Mouse (Mus musculus) cerebellum, adult 8-10 months (tissue): ENCODE measurements around the gene Nav1.
A peak's percentile ranks its signal among the peaks of the same experiment; 100 is the strongest.

Source experiments
- DNase-seq: peaks from one replicate; pipeline ENCODE4 v3.0.0; 2022

Nav1 gene

GRCm38 (mm10) chr1:135481656-135482055 is 125.4 kb downstream of the Nav1 start:
- no peak for DNase-seq

- DNase-seq, result no peak
These were observed 126.3 kb downstream of the Nav1 start for GRCm38 (mm10) chr1:135480815-135481214.

- DNase-seq, result no peak
These were observed 131.6 kb downstream of the Nav1 start for GRCm38 (mm10) chr1:135475571-135475895.

GRCm38 (mm10) chr1:135474861-135475570 is 132.1 kb downstream of the Nav1 start:
- no peak for DNase-seq

- DNase-seq, result no peak
These were observed 134.6 kb downstream of the Nav1 start for GRCm38 (mm10) chr1:135472536-135472935.

- no peak for DNase-seq
These were observed 135.4 kb downstream of the Nav1 start for GRCm38 (mm10) chr1:135471742-135472141.

GRCm38 (mm10) chr1:135470546-135470945 is 136.5 kb downstream of the Nav1 start:
- DNase-seq, result no peak

- DNase-seq, result no peak
These were observed 139.6 kb downstream of the Nav1 start for GRCm38 (mm10) chr1:135467462-135467861.

GRCm38 (mm10) chr1:135466935-135467334 is 140.2 kb downstream of the Nav1 start:
- no peak for DNase-seq

GRCm38 (mm10) chr1:135465734-135466133 is 141.4 kb downstream of the Nav1 start:
- no peak for DNase-seq

- DNase-seq, result no peak
These were observed 144.4 kb downstream of the Nav1 start for GRCm38 (mm10) chr1:135462736-135463135.

- DNase-seq, result no peak
These were observed 144.8 kb downstream of the Nav1 start for GRCm38 (mm10) chr1:135462304-135462703.

GRCm38 (mm10) chr1:135461097-135461730 is 145.9 kb downstream of the Nav1 start:
- peak; percentile 48 for DNase-seq

GRCm38 (mm10) chr1:135460521-135460920 is 146.6 kb downstream of the Nav1 start:
- DNase-seq, result no peak

- DNase-seq, result no peak
These were observed 149.2 kb downstream of the Nav1 start for GRCm38 (mm10) chr1:135457860-135458259.

- no peak for DNase-seq
These were observed 154.8 kb downstream of the Nav1 start for GRCm38 (mm10) chr1:135452259-135452658.

- no peak for DNase-seq
These were observed 155.7 kb downstream of the Nav1 start for GRCm38 (mm10) chr1:135451419-135451818.

- DNase-seq, result no peak
These were observed 157.2 kb downstream of the Nav1 start for GRCm38 (mm10) chr1:135449876-135450275.

- no peak for DNase-seq
These were observed 158.2 kb downstream of the Nav1 start for GRCm38 (mm10) chr1:135448940-135449339.

- DNase-seq, result no peak
These were observed 163.6 kb downstream of the Nav1 start for GRCm38 (mm10) chr1:135443506-135443905.

GRCm38 (mm10) chr1:135441861-135442260 is 165.2 kb downstream of the Nav1 start:
- DNase-seq, result no peak

- DNase-seq, result no peak
These were observed 166.1 kb downstream of the Nav1 start for GRCm38 (mm10) chr1:135440986-135441385.

- no peak for DNase-seq
These were observed 168.3 kb downstream of the Nav1 start for GRCm38 (mm10) chr1:135438801-135439200.

GRCm38 (mm10) chr1:135435823-135436222 is 171.3 kb downstream of the Nav1 start:
- no peak for DNase-seq

GRCm38 (mm10) chr1:135430669-135431017 is 176.5 kb downstream of the Nav1 start:
- no peak for DNase-seq
